Mouse (Mus musculus) MEL (cell line): ENCODE measurements at regions not wholly inside any gene's neighbourhood (a gene's known extent, or its start where the extent isn't known, plus 50 kb on each side); places are given as distances from the start of the nearest gene placed in this dataset.

ENCODE experiments used
- DNase-seq: peaks from one replicate; pipeline ENCODE4 v3.0.0; 2011; ENCODE audit warnings: low read depth, low spot score
- H3K27ac ChIP-seq: 2 replicates; pipeline ENCODE4 v1.5.1; 2012; ENCODE audit warnings: low read depth, mild to moderate bottlenecking, control low read depth, low read length, moderate library complexity; ENCODE audit not compliant: control insufficient read depth
- H3K27me3 ChIP-seq, 2 experiments: fragments of 150-350 bp in 1 of 2; sonication (generic) in 1 of 2; 2 replicates each; pipeline ENCODE4 v1.6.1; 2012; ENCODE audit warnings: low read length in 2 of 2, mild to moderate bottlenecking in 2 of 2, improper control_type of control experiment in 1 of 2, moderate library complexity in 1 of 2; ENCODE audit not compliant: insufficient read depth in 2 of 2, control insufficient read depth in 1 of 2
- H3K36me3 ChIP-seq, 2 experiments: 2 replicates each; pipeline ENCODE4 v1.6.1; 2012 to 2014; ENCODE audit warnings: low read length in 2 of 2, improper control_type of control experiment in 1 of 2, inconsistent platforms in 1 of 2, mild to moderate bottlenecking in 1 of 2; ENCODE audit not compliant: insufficient read depth in 2 of 2, control insufficient read depth in 1 of 2
- H3K4me1 ChIP-seq, 2 experiments: fragments of 150-350 bp in 1 of 2; sonication (generic) in 1 of 2; 2 replicates each; pipeline ENCODE4 v1.6.1; 2012; ENCODE audit warnings: low read length in 2 of 2, improper control_type of control experiment in 1 of 2, mild to moderate bottlenecking in 1 of 2; ENCODE audit not compliant: insufficient read depth in 2 of 2, control insufficient read depth in 1 of 2
- H3K4me3 ChIP-seq, 2 experiments: fragments of 150-350 bp in 1 of 2; sonication (generic) in 1 of 2; 2 replicates each; pipeline ENCODE4 v1.5.1; 2012; ENCODE audit warnings: low read depth in 2 of 2, low read length in 2 of 2, mild to moderate bottlenecking in 2 of 2, moderate library complexity in 2 of 2, control low read depth in 1 of 2, improper control_type of control experiment in 1 of 2; ENCODE audit not compliant: control insufficient read depth in 1 of 2, insufficient read depth in 1 of 2
- H3K79me2 ChIP-seq: 2 replicates; pipeline ENCODE4 v1.6.1; 2012; ENCODE audit warnings: mild to moderate bottlenecking, low read length, moderate library complexity; ENCODE audit not compliant: control insufficient read depth, poor library complexity, insufficient read depth
- H3K9ac ChIP-seq: 2 replicates; pipeline ENCODE4 v1.6.1; 2012; ENCODE audit warnings: low read depth, mild to moderate bottlenecking, control low read depth, low read length, moderate library complexity; ENCODE audit not compliant: control insufficient read depth, poor library complexity, severe bottlenecking
- H3K9me3 ChIP-seq: fragments of 150-350 bp; sonication (generic); replicated peaks from 2 replicates; pipeline ENCODE4 v1.6.1; 2012; ENCODE audit warnings: mild to moderate bottlenecking, low read length, improper control_type of control experiment, moderate library complexity; ENCODE audit not compliant: insufficient read depth
- CHD1 ChIP-seq: IDR thresholded peaks from 2 replicates; pipeline ENCODE4 v1.6.1; 2012; ENCODE audit warnings: low read depth, mild to moderate bottlenecking, inconsistent platforms, low read length, improper control_type of control experiment
- CHD2 ChIP-seq: IDR thresholded peaks from 2 replicates; pipeline ENCODE4 v1.6.1; 2011; ENCODE audit warnings: low read length, improper control_type of control experiment
- CTCF ChIP-seq, 3 experiments: IDR thresholded peaks in 2 of 3; conservative IDR thresholded peaks in 1 of 3; 2 replicates each; pipeline ENCODE4 v1.5.1; 2011 to 2012; ENCODE audit warnings: low read length in 3 of 3, low read depth in 2 of 3, mild to moderate bottlenecking in 2 of 3, improper control_type of control experiment in 1 of 3, inconsistent platforms in 1 of 3, mixed read lengths in 1 of 3, moderate library complexity in 1 of 3; ENCODE audit not compliant: control insufficient read depth in 1 of 3, insufficient read depth in 1 of 3, poor library complexity in 1 of 3, severe bottlenecking in 1 of 3
- ELF1 ChIP-seq: IDR thresholded peaks from 2 replicates; pipeline ENCODE4 v1.6.1; 2014; ENCODE audit warnings: low read depth, mild to moderate bottlenecking, inconsistent platforms, low read length, improper control_type of control experiment, moderate library complexity
- EP300 ChIP-seq, 2 experiments: IDR thresholded peaks; 2 replicates each; pipeline ENCODE4 v1.6.1; 2011; ENCODE audit warnings: improper control_type of control experiment in 2 of 2, low read length in 2 of 2, low read depth in 1 of 2, mild to moderate bottlenecking in 1 of 2
- ETS1 ChIP-seq: IDR thresholded peaks from 2 replicates; pipeline ENCODE4 v1.6.1; 2012; ENCODE audit warnings: low read depth, mild to moderate bottlenecking, inconsistent platforms, low read length, improper control_type of control experiment, moderate library complexity
- HCFC1 ChIP-seq: IDR thresholded peaks from 2 replicates; pipeline ENCODE4 v1.6.1; 2012; ENCODE audit warnings: low read depth, mild to moderate bottlenecking, inconsistent platforms, low read length, improper control_type of control experiment, moderate library complexity
- KAT2A ChIP-seq: conservative IDR thresholded peaks from 2 replicates; pipeline ENCODE4 v1.6.1; 2012; ENCODE audit warnings: low read depth, low read length, improper control_type of control experiment, inconsistent platforms
- MAZ ChIP-seq: IDR thresholded peaks from 2 replicates; pipeline ENCODE4 v1.6.1; 2012; ENCODE audit warnings: low read depth, mild to moderate bottlenecking, inconsistent platforms, low read length, improper control_type of control experiment
- MXI1 ChIP-seq: IDR thresholded peaks from 2 replicates; pipeline ENCODE4 v1.6.1; 2011; ENCODE audit warnings: mild to moderate bottlenecking, low read depth, low read length, improper control_type of control experiment
- MYB ChIP-seq: IDR thresholded peaks from 2 replicates; pipeline ENCODE4 v1.6.1; 2011; ENCODE audit warnings: mild to moderate bottlenecking, low read depth, low read length, improper control_type of control experiment
- MYC ChIP-seq: IDR thresholded peaks from 2 replicates; pipeline ENCODE4 v1.6.1; 2011; ENCODE audit warnings: low read depth, mild to moderate bottlenecking, low read length, improper control_type of control experiment, moderate library complexity
- NELFE ChIP-seq: IDR thresholded peaks from 2 replicates; pipeline ENCODE4 v1.6.1; 2011; ENCODE audit warnings: low read depth, low read length, improper control_type of control experiment
- NRF1 ChIP-seq: IDR thresholded peaks from 2 replicates; pipeline ENCODE4 v1.6.1; 2014; ENCODE audit warnings: low read depth, mild to moderate bottlenecking, inconsistent platforms, low read length, improper control_type of control experiment, moderate library complexity; ENCODE audit not compliant: poor library complexity, insufficient read depth, severe bottlenecking
- POLR2A ChIP-seq, 2 experiments: IDR thresholded peaks; 2 replicates each; pipeline ENCODE4 v1.6.1; 2011 to 2012; ENCODE audit warnings: low read length in 2 of 2, mild to moderate bottlenecking in 2 of 2, control low read depth in 1 of 2, improper control_type of control experiment in 1 of 2, low read depth in 1 of 2, moderate library complexity in 1 of 2; ENCODE audit not compliant: control insufficient read depth in 1 of 2, insufficient read depth in 1 of 2, poor library complexity in 1 of 2
- POLR2AphosphoS2 ChIP-seq: IDR thresholded peaks from 2 replicates; pipeline ENCODE4 v1.6.1; 2011; ENCODE audit warnings: low read length, improper control_type of control experiment
- RCOR1 ChIP-seq: IDR thresholded peaks from 2 replicates; pipeline ENCODE4 v1.6.1; 2012; ENCODE audit warnings: low read depth, mild to moderate bottlenecking, inconsistent platforms, low read length, improper control_type of control experiment
- SIN3A ChIP-seq: IDR thresholded peaks from 2 replicates; pipeline ENCODE4 v1.6.1; 2012; ENCODE audit warnings: low read length, improper control_type of control experiment, inconsistent platforms
- SMC3 ChIP-seq: IDR thresholded peaks from 2 replicates; pipeline ENCODE4 v1.6.1; 2011; ENCODE audit warnings: low read depth, low read length, improper control_type of control experiment
- TAL1 ChIP-seq: IDR thresholded peaks from 2 replicates; pipeline ENCODE4 v1.6.1; 2012; ENCODE audit warnings: mild to moderate bottlenecking, inconsistent platforms, low read length, moderate library complexity, mixed read lengths
- TBP ChIP-seq: IDR thresholded peaks from 2 replicates; pipeline ENCODE4 v1.8.0; 2011; ENCODE audit warnings: low read depth, low read length, improper control_type of control experiment
- TCF12 ChIP-seq: IDR thresholded peaks from 2 replicates; pipeline ENCODE4 v1.6.1; 2014; ENCODE audit warnings: low read depth, mild to moderate bottlenecking, inconsistent platforms, low read length, improper control_type of control experiment, moderate library complexity
- USF1 ChIP-seq: IDR thresholded peaks from 2 replicates; pipeline ENCODE4 v1.6.1; 2014; ENCODE audit warnings: low read depth, mild to moderate bottlenecking, inconsistent platforms, low read length, improper control_type of control experiment, moderate library complexity
- USF2 ChIP-seq, 2 experiments: IDR thresholded peaks; 2 replicates each; pipeline ENCODE4 v1.6.1; 2011 to 2012; ENCODE audit warnings: improper control_type of control experiment in 2 of 2, low read length in 2 of 2, borderline replicate concordance in 1 of 2, inconsistent platforms in 1 of 2, low read depth in 1 of 2, mild to moderate bottlenecking in 1 of 2; ENCODE audit not compliant: insufficient read depth in 1 of 2
- ZKSCAN1 ChIP-seq: IDR thresholded peaks from 2 replicates; pipeline ENCODE4 v1.6.1; 2012; ENCODE audit warnings: low read depth, mild to moderate bottlenecking, inconsistent platforms, low read length, improper control_type of control experiment, moderate library complexity
- ZMIZ1 ChIP-seq: IDR thresholded peaks from 2 replicates; pipeline ENCODE4 v1.6.1; 2012; ENCODE audit warnings: low read depth, mild to moderate bottlenecking, inconsistent platforms, low read length, improper control_type of control experiment, moderate library complexity

GRCm38 (mm10) chr2:21059618-21060346 lies 91.1 kb upstream of the Arhgap21 start:
- peaks cover 0 to 6% of the 10 kb centered on the region in 2 experiments; a peak in 2 of 4 replicates for H3K4me1 ChIP-seq
- DNase-seq, result no peak
- H3K4me3 ChIP-seq, result no peak overlapping the region
- H3K79me2 ChIP-seq, result no peaks in the 10 kb centered on the region
- TF ChIP-seq NRF1 (no peak), MAZ (no peak), SIN3A (no peak), ZMIZ1 (no peak), USF1 (no peak), NELFE (no peak), POLR2A (IDR thresholded peaks at IDR 0.05; ENCODE audit: control insufficient read depth in 1 of 2, insufficient read depth in 1 of 2, low read depth in 1 of 2, low read length in 2 of 2, poor library complexity in 1 of 2) (no peak), CHD2 (no peak), SMC3 (no peak), MYC (no peak), TAL1 (no peak), CHD1 (no peak), MXI1 (no peak), HCFC1 (no peak), EP300 (IDR thresholded peaks at IDR 0.05; ENCODE audit: low read depth in 1 of 2, low read length in 2 of 2) (no peak), TCF12 (no peak)
- H3K9ac ChIP-seq, result no peak overlapping the region
- no peaks in the 10 kb centered on the region for H3K9me3 ChIP-seq
- peaks cover 0 to 4% of the 10 kb centered on the region in 2 experiments; a peak in 2 of 4 replicates for H3K36me3 ChIP-seq
- H3K27ac ChIP-seq, result no peak overlapping the region
- no peaks in the 10 kb centered on the region; a peak in 2 of 4 replicates for H3K27me3 ChIP-seq

- Histone ChIP-seq H3K4me1 (peaks cover 0 to 12% of the 10 kb centered on the region in 2 experiments; a peak in 2 of 4 replicates), H3K9ac (no peak overlapping the region), H3K27ac (no peak overlapping the region)
Measured at GRCm38 (mm10) chr2:21058940-21059339, 90.3 kb upstream of the Arhgap21 start.

More at GRCm38 (mm10) chr2:21058940-21059339, 90.3 kb upstream of the Arhgap21 start:
- TF ChIP-seq POLR2AphosphoS2 (no peak), NELFE (no peak), MXI1 (no peak), CHD2 (no peak), ETS1 (no peak), ZMIZ1 (no peak), CHD1 (no peak), KAT2A (no peak), ZKSCAN1 (no peak), SIN3A (no peak), TBP (no peak), RCOR1 (no peak), MYB (no peak), SMC3 (no peak), CTCF (IDR thresholded peaks at IDR 0.05 in 2 of 3, conservative IDR thresholded peaks at IDR 0.05 in 1 of 3; ENCODE audit: control insufficient read depth in 1 of 3, insufficient read depth in 1 of 3, low read depth in 2 of 3, low read length in 3 of 3, poor library complexity in 1 of 3, severe bottlenecking in 1 of 3) (no peak), USF2 (IDR thresholded peaks at IDR 0.05; ENCODE audit: borderline replicate concordance in 1 of 2, insufficient read depth in 1 of 2, low read depth in 1 of 2, low read length in 2 of 2) (no peak), ELF1 (no peak), MYC (no peak), EP300 (IDR thresholded peaks at IDR 0.05; ENCODE audit: low read depth in 1 of 2, low read length in 2 of 2) (no peak), TAL1 (no peak)
- Histone ChIP-seq H3K27me3 (no peaks in the 10 kb centered on the region; a peak in 2 of 4 replicates), H3K36me3 (peaks cover 0 to 8% of the 10 kb centered on the region in 2 experiments; a peak in 2 of 4 replicates), H3K4me3 (no peak overlapping the region), H3K79me2 (no peaks in the 10 kb centered on the region), H3K9me3 (no peaks in the 10 kb centered on the region)
- no peak for DNase-seq
